Mouse (Mus musculus) WW6 (cell line): ENCODE results near the gene Spata17.
A peak's percentile ranks its signal among the peaks of the same experiment; 100 is the strongest.

Experiments used
- DNase-seq: peaks from one replicate; pipeline ENCODE4 v3.0.0-alpha.2; 2013; ENCODE audit warnings: low read depth, low spot score

Gene Spata17

GRCm38 (mm10) chr1:187215181-187216116 is at the start of gene Spata17, which contains the start of gene Gpatch2:
Gene Spata17, minus strand, starts transcription at chr1:187215465.
Gene Gpatch2, plus strand, starts transcription at chr1:187215508.
- DNase-seq, result peak; percentile 56

GRCm38 (mm10) chr1:187258756-187259155 is 43.5 kb upstream of the Spata17 start:
- no peak for DNase-seq

GRCm38 (mm10) chr1:187250741-187251262 is 35.5 kb upstream of the Spata17 start:
- no peak for DNase-seq

GRCm38 (mm10) chr1:187244734-187245133 is 29.5 kb upstream of the Spata17 start:
- DNase-seq, result no peak

- no peak for DNase-seq
These were observed 26.1 kb upstream of the Spata17 start for GRCm38 (mm10) chr1:187241329-187241728.

GRCm38 (mm10) chr1:187240304-187240703 is 25.0 kb upstream of the Spata17 start:
- DNase-seq, result no peak

GRCm38 (mm10) chr1:187238061-187238460 is 22.8 kb upstream of the Spata17 start:
- no peak for DNase-seq

GRCm38 (mm10) chr1:187236296-187236695 is 21.0 kb upstream of the Spata17 start:
- no peak for DNase-seq

GRCm38 (mm10) chr1:187235161-187235560 is 19.9 kb upstream of the Spata17 start:
- no peak for DNase-seq

- peak; percentile 9 for DNase-seq
These were observed 17.8 kb upstream of the Spata17 start for GRCm38 (mm10) chr1:187232996-187233615.

- no peak for DNase-seq
These were observed 17.1 kb upstream of the Spata17 start for GRCm38 (mm10) chr1:187232196-187232955.

- no peak for DNase-seq
These were observed 15.0 kb upstream of the Spata17 start for GRCm38 (mm10) chr1:187230255-187230654.

GRCm38 (mm10) chr1:187228414-187229146 is 13.3 kb upstream of the Spata17 start:
- DNase-seq, result no peak

- DNase-seq, result no peak
These were observed 11.2 kb upstream of the Spata17 start for GRCm38 (mm10) chr1:187226328-187227025.

- DNase-seq, result no peak
These were observed 5.5 kb upstream of the Spata17 start for GRCm38 (mm10) chr1:187220756-187221155.

- DNase-seq, result no peak
These were observed 1.6 kb upstream of the Spata17 start for GRCm38 (mm10) chr1:187216620-187217410.

- peak; percentile 13 for DNase-seq
These were observed 4.5 kb downstream of the Spata17 start for GRCm38 (mm10) chr1:187210736-187211135.

- DNase-seq, result no peak
These were observed 5.8 kb downstream of the Spata17 start for GRCm38 (mm10) chr1:187209496-187209895.

GRCm38 (mm10) chr1:187205506-187205905 is 9.8 kb downstream of the Spata17 start:
- DNase-seq, result no peak

- no peak for DNase-seq
These were observed 36.7 kb downstream of the Spata17 start for GRCm38 (mm10) chr1:187178546-187178945.
